Mouse (Mus musculus): Measurements from ENCODE around the gene Fbxo9. TPM values are rescaled to one million over a fixed set of nuclear protein-coding genes. Genes with fewer than 3 reads are reported as not detected.
"Not testable (repeated sequence)": the region's sequence is repeated elsewhere in the genome, so short reads cannot be mapped to it uniquely, and the experiment has no call there.

Gene Fbxo9
- 67.5 and 75.1 TPM in 2 replicates for polyA plus RNA-seq (2015; fragmentation: Nextera tagmentation; extraction: Ambion mirVana)

DNA sequence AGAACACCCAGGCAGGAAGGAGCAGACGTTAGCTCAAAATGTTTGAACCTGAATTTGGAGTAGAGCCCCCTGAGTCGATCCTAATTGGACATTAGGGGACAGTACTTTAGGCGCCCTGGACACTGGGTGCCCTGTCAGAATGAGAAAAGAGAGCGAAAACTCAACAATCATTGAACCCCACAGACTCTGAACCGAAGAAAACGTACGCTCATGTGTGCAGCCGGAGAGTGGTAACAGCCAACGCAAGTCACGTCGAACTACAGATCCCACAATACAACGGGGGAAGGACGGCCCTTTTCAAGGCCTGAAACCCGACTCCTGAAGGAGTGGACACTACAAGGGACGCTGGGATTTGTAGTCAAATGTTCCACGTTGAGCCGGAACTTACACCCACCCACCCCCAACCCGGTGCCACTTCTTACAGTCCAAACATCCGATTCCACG lies at the start of gene Fbxo9, which contains the start of gene Ick:
Fbxo9 (minus strand) TSS at position 270 of the 444 bp plus-strand sequence.
Ick (plus strand) TSS at position 397 of the 444 bp plus-strand sequence.
- no peaks in the 10 kb centered on the region for H3K27me3 ChIP-seq (replicated peaks)
- no peaks in the 10 kb centered on the region for H3K36me3 ChIP-seq (replicated peaks)
- H3K27ac ChIP-seq = peak within 1 kb of the TSS; percentile 94
- peak within 1 kb of the TSS; percentile 90 for H3K4me2 ChIP-seq
- ATAC-seq (replicated peaks) = peak; percentile 96
- no peaks in the 10 kb centered on the region for H3K9me3 ChIP-seq
- peak within 1 kb of the TSS; percentile 59 for H3K4me3 ChIP-seq
- H3K4me1 ChIP-seq = peaks cover 23% of the 10 kb centered on the region
- H3K9ac ChIP-seq = peak within 1 kb of the TSS; percentile 57
- 0% methylated on average over 20 of the region's 20 CpGs for WGBS

DNA sequence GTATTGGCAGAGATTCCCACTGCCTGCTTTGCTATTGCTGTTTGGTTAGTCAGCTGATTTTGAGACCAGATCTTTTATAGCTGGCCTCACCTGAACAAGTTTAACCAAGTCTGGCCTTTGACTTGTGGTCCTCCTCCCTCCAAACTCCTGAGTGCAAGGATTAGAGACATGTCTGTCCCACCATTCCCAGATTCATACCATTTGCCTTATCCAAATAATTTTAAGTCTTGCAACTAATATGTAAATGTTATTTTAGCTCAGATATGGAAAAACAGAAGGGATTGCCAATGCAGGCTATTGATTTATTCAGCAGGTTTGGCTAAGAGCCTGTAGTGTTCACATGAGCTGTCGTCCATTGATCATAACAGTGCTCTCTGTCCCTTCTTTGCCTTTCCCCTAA lies 48.4 kb upstream of the Fbxo9 start:
- H3K9me3 ChIP-seq = no peaks in the 10 kb centered on the region
- no peak overlapping the region for H3K4me3 ChIP-seq
- no peaks in the 10 kb centered on the region for H3K27me3 ChIP-seq (replicated peaks)
- ATAC-seq (replicated peaks) = no peak
- no peak overlapping the region for H3K9ac ChIP-seq
- peaks cover 60% of the 10 kb centered on the region for H3K36me3 ChIP-seq (replicated peaks)
- 87% methylated on average over 1 of the region's 1 CpGs for WGBS
- no peak overlapping the region for H3K4me2 ChIP-seq
- H3K4me1 ChIP-seq = no peaks in the 10 kb centered on the region
- no peak overlapping the region for H3K27ac ChIP-seq

DNA sequence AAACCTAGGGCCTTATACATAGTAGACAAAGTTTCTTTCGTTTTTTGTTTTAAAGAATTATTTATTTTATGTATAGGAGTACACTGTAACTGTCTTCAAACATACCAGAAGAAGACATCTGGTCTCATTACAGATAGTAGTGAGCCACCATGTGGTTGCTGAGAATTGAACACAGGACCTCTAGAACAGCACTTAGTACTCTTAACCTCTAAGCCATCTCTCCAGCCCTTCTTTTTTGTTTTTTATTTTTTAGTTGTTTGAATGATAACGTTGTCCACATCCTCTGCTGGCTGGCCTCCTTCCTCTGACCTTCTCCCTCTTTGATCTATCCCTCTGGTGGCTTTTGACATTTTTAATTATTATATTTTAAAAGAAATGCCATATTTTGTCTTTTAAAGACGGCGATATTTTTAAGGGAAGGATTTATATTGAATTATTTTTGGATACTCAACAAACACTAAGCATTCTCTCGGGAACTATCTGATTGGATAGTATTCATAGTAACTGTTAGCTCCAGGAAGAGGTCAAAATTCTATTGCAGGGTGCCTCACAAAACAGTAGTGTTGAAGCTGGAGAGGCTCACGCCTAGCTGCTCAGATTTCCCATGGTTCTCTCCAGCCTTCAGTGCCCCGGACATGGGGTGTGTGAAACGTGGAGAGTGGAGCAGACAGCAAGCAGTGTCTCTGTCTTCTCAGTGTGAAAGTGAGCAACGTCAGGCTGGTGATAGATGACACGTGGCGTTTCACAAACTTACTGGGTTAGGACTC lies 45.5 kb upstream of the Fbxo9 start:
- no peak overlapping the region for H3K4me2 ChIP-seq
- H3K9me3 ChIP-seq = no peaks in the 10 kb centered on the region
- H3K27me3 ChIP-seq (replicated peaks) = no peaks in the 10 kb centered on the region
- H3K4me1 ChIP-seq = no peaks in the 10 kb centered on the region
- H3K9ac ChIP-seq = no peak overlapping the region
- 94% methylated on average over 11 of the region's 11 CpGs for WGBS
- no peak for ATAC-seq (replicated peaks)
- peaks cover 37% of the 10 kb centered on the region; the same call in 1 of the 2 replicates for H3K36me3 ChIP-seq (replicated peaks)
- H3K4me3 ChIP-seq = no peak overlapping the region
- H3K27ac ChIP-seq = no peak overlapping the region

DNA sequence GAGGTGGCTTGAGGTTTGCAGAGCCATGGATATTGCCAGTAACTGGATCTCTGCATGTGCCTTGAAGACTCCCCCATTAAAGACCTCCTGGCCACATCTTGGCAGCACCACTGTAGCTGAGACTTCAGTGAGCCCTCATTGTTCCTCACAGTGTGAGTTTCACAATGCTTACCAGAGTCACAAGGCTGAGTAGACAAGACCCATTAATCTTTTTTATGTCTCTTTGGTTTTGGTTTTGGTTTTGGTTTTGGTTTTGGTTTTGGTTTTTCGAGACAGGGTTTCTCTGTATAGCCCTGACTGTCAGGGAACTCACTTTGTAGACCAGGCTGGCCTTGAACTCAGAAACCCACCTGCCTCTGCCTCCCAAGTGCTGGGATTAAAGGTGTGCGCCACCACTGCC lies 40.9 kb upstream of the Fbxo9 start:
- not testable (repeated sequence) for H3K27ac ChIP-seq; H3K9me3 ChIP-seq; H3K4me3 ChIP-seq; H3K27me3 ChIP-seq (replicated peaks); H3K4me1 ChIP-seq; ATAC-seq (replicated peaks); H3K9ac ChIP-seq; H3K4me2 ChIP-seq
- WGBS = 96% methylated on average over 2 of the region's 2 CpGs
- peaks cover 14% of the 10 kb centered on the region; the same call in 1 of the 2 replicates for H3K36me3 ChIP-seq (replicated peaks)

DNA sequence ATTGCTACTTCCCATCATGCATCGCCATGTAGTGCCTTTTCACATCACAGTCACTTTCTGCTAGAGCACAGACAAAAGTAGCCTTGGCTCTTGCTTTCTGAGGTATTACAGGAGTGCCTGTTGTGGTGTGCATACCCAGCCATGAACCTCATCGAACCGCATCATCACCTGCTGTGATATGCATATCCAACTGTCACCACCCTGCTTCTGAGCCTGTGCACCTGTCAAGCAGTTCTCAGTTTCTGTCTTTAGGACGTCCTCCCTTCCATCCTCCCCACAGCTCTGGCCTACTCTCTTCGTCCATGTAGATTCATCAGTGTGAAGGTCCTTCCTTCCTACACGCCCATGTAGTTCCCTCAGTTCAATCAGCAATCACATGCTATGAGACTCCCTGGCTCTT lies 39.3 kb upstream of the Fbxo9 start:
- no peak for ATAC-seq (replicated peaks)
- peaks cover 9% of the 10 kb centered on the region; the same call in 1 of the 2 replicates for H3K4me1 ChIP-seq
- WGBS = 92% methylated on average over 6 of the region's 6 CpGs

DNA sequence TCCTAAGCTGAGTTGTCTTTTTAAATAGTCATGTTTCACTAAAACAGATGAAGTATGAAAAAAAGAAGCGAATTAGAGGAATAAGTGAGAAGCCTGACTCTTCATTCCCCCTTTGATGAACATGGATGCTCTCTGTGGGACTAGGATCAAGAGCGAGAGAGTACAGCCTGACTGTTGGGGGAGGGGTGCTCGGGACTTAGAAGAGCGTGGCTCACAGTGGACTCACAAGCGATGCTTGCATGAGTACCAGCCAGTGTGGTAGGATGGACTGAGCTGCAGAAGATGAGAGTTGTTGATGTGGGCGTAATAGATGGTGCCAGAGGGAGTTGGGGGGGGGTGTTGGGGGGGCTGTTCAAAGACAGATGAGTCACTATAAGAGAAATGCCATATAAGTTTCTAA lies 37.8 kb upstream of the Fbxo9 start:
- Histone ChIP-seq H3K9ac (no peak overlapping the region), H3K9me3 (no peaks in the 10 kb centered on the region), H3K36me3 (replicated peaks) (peaks cover 32% of the 10 kb centered on the region), H3K27me3 (replicated peaks) (no peaks in the 10 kb centered on the region), H3K4me2 (no peak overlapping the region), H3K4me3 (no peak overlapping the region), H3K27ac (no peak overlapping the region), H3K4me1 (peaks cover 9% of the 10 kb centered on the region; the same call in 1 of the 2 replicates)
- ATAC-seq (replicated peaks) = peak; percentile 73
- 58% methylated on average over 6 of the region's 6 CpGs for WGBS

More for the DNA sequence above, 39.3 kb upstream of the Fbxo9 start:
- Histone ChIP-seq H3K36me3 (replicated peaks) (peaks cover 21% of the 10 kb centered on the region), H3K4me2 (no peak overlapping the region), H3K27ac (no peak overlapping the region), H3K27me3 (replicated peaks) (no peaks in the 10 kb centered on the region), H3K9me3 (no peaks in the 10 kb centered on the region), H3K9ac (no peak overlapping the region), H3K4me3 (no peak overlapping the region)

DNA sequence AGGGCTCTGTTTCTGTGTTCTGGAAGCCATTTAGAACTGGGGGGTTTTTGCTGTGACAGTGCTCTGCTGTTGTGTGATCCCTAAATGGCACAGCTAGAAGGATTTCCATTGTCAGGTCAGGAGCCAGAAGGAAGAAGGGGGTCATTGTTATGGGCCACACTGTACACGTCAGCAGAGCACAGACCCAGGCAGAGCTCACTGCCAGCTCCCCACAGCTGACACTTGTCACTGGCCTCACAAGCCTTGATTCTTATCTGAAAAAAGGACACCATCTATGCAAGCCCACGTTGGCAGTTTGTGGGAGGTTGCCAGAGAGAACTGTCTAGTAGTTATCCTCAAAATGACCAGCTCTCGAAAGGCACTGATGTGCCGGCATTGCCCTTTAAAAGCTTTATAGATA lies 37.2 kb upstream of the Fbxo9 start:
- no peaks in the 10 kb centered on the region for H3K27me3 ChIP-seq (replicated peaks)
- peaks cover 37% of the 10 kb centered on the region for H3K36me3 ChIP-seq (replicated peaks)
- peaks cover 9% of the 10 kb centered on the region; the same call in 1 of the 2 replicates for H3K4me1 ChIP-seq
- H3K4me3 ChIP-seq = no peak overlapping the region
- no peak overlapping the region for H3K9ac ChIP-seq
- H3K9me3 ChIP-seq = no peaks in the 10 kb centered on the region
- H3K4me2 ChIP-seq = no peak overlapping the region
- 0 out of 2 replicates have a peak overlapping the region, but pooled peaks have one; percentile 2 for H3K27ac ChIP-seq
- peak; percentile 43 for ATAC-seq (replicated peaks)
- WGBS = 55% methylated on average over 4 of the region's 4 CpGs

DNA sequence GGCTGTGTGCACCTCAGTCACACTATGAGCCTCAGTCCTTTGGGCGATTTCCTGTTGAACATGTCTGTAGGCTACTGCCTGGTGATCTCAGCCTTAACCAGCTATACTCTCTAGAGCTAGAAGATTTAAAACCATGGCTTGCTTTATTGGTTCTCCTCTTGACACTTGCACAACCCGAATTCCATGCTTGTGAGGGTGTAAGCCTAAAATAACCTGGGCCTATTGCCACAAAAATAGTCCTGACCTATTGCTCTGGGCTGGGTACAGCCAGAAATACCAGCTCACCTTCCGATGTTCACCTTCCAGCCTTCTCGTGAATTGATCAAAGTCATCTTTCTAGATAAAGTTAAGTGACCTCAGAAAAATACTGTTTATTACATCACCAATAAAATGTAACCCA lies 30.6 kb upstream of the Fbxo9 start:
- peaks cover 45% of the 10 kb centered on the region for H3K36me3 ChIP-seq (replicated peaks)

DNA sequence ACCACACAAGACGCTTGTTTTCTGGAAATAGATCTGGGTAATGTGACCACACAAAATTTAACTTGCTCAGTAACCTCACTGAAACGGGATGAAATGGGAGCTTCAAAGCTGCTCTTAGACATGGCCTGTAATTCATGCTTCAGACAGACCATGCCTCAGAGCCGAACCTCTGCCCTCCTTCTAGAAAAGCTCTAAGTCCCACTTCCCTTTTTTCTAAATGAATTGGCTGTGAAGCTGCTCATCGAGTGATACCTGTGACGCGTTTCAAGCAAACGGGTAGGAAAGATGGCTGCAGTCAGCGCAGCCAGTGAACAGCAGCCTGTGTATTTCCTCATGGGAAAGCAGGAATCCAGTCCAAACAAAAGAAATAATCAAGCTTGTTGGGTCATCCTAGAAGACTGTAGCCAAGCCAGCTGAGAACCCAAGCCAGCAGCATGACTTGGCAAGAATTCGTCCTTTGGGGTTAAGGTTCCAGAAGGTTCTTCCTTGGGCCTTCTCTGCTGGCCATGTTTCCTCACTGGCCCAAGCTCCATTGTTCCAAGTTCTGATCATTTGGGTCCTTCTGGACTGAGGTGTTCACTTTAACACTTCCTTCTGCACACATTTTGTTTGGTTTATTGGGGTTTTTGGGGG lies 29.3 kb upstream of the Fbxo9 start:
- Histone ChIP-seq H3K9ac (no peak overlapping the region), H3K4me2 (no peak overlapping the region), H3K4me3 (no peak overlapping the region), H3K36me3 (replicated peaks) (peaks cover 40% of the 10 kb centered on the region), H3K27me3 (replicated peaks) (no peaks in the 10 kb centered on the region), H3K9me3 (no peaks in the 10 kb centered on the region), H3K27ac (no peak overlapping the region), H3K4me1 (no peaks in the 10 kb centered on the region)
- ATAC-seq (replicated peaks) = no peak
- 92% methylated on average over 9 of the region's 9 CpGs for WGBS

More for the DNA sequence above, 30.6 kb upstream of the Fbxo9 start:
- Histone ChIP-seq H3K27me3 (replicated peaks) (no peaks in the 10 kb centered on the region), H3K9ac (no peak overlapping the region), H3K4me3 (no peak overlapping the region), H3K4me1 (no peaks in the 10 kb centered on the region), H3K4me2 (no peak overlapping the region), H3K9me3 (no peaks in the 10 kb centered on the region), H3K27ac (no peak overlapping the region)
- ATAC-seq (replicated peaks) = no peak
- WGBS = 94% methylated on average over 4 of the region's 4 CpGs

DNA sequence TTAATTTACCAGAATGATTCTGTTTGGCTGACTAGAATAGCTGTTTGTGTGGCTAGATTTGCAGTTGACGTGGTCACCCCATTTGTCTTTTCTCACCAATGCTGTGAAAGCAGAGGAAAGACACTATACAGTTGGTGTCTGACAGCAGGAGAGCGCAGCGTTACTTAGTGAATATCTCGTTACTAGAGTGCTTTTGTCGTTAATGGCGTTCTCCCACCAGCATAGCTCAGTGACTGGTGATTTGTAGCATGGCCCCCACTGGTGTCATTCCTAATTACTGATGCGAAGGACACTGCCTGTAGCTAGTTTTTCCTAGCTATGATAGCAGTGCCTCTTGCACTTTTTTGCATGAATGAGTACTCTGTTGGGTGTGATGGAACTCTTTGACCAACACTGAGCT lies 26.8 kb upstream of the Fbxo9 start:
- 67% methylated on average over 7 of the region's 7 CpGs for WGBS
- H3K4me2 ChIP-seq = no peak overlapping the region
- no peaks in the 10 kb centered on the region for H3K9me3 ChIP-seq
- H3K27ac ChIP-seq = no peak overlapping the region
- ATAC-seq (replicated peaks) = no peak
- no peaks in the 10 kb centered on the region for H3K27me3 ChIP-seq (replicated peaks)
- no peak overlapping the region for H3K9ac ChIP-seq
- no peaks in the 10 kb centered on the region for H3K4me1 ChIP-seq
- no peak overlapping the region for H3K4me3 ChIP-seq
- peaks cover 35% of the 10 kb centered on the region for H3K36me3 ChIP-seq (replicated peaks)

DNA sequence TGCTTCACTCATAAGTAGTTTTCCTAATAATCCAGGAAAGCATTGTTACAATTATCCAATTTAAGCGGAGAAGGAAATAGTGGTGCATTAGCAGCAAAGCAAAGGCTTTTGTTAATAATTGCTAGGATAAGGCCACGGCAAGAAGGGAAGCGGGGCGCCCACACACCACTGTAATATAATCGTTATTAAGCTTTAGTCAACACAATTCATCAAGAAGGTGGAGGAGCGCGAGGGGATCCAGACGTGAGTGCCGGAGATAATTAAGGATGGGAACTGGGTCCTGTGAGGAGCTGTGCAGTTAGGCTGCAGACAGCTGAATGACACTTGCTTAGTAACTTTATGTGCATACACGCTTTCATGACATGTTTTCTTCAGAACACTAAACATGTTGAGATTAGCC lies 17.8 kb upstream of the Fbxo9 start:
- Histone ChIP-seq H3K9me3 (no peaks in the 10 kb centered on the region), H3K4me2 (no peak overlapping the region), H3K4me1 (peaks cover 20% of the 10 kb centered on the region), H3K27me3 (replicated peaks) (no peaks in the 10 kb centered on the region), H3K36me3 (replicated peaks) (0 out of 2 replicates have a peak, but pooled peaks cover 4% of the 10 kb centered on the region), H3K9ac (no peak overlapping the region), H3K4me3 (no peak overlapping the region), H3K27ac (0 out of 2 replicates have a peak overlapping the region, but pooled peaks have one; percentile 54)
- WGBS = 56% methylated on average over 10 of the region's 10 CpGs
- peak; percentile 52; the same call in 1 of the 2 replicates for ATAC-seq (replicated peaks)

DNA sequence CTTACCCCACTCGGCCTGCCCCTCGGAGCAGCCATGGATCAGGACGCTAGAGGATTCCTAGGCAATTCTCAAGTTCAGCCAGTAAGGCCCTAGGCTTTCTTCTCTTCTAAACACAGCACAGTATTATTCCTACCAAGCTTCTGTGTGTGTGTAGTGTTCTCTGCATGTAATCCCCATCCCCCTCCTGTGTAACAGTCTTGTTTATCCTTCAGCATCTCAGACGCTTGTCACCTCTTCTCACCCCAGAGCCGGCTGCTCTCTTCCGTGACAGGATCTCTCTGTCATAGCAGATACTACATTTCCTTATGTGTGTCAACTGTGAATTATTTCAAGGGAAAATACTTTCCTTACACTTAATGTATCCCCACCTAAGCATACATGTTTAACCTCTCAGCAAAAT lies 17.1 kb upstream of the Fbxo9 start:
- Histone ChIP-seq H3K27ac (peak overlapping the region; percentile 54; the same call in 1 of the 2 replicates), H3K27me3 (replicated peaks) (no peaks in the 10 kb centered on the region), H3K9ac (no peak overlapping the region), H3K36me3 (replicated peaks) (0 out of 2 replicates have a peak, but pooled peaks cover 2% of the 10 kb centered on the region), H3K4me2 (no peak overlapping the region), H3K4me3 (no peak overlapping the region), H3K9me3 (no peaks in the 10 kb centered on the region), H3K4me1 (peaks cover 20% of the 10 kb centered on the region)
- WGBS = 56% methylated on average over 6 of the region's 6 CpGs
- ATAC-seq (replicated peaks) = peak; percentile 55

All from midbrain, embryonic 15.5 days (tissue).